Mouse (Mus musculus) right cerebral cortex, postnatal 4 days (tissue): Measurements from ENCODE around the gene Pptc7.

Source experiments
- DNase-seq: peaks from one replicate; pipeline ENCODE4 v3.0.0-alpha.2; 2022

The Pptc7 gene

GRCm38 (mm10) chr5:122334682-122335081 lies 50.5 kb downstream of the Pptc7 start:
- DNase-seq = no peak

GRCm38 (mm10) chr5:122336554-122337294 lies 52.6 kb downstream of the Pptc7 start:
- no peak for DNase-seq

GRCm38 (mm10) chr5:122342874-122343273 lies 58.7 kb downstream of the Pptc7 start:
- DNase-seq = no peak

- DNase-seq = no peak
Measured at GRCm38 (mm10) chr5:122343768-122344167, 59.6 kb downstream of the Pptc7 start.

GRCm38 (mm10) chr5:122344260-122344659 lies 60.1 kb downstream of the Pptc7 start:
- peak; percentile 85 for DNase-seq

GRCm38 (mm10) chr5:122345777-122346176 lies 61.6 kb downstream of the Pptc7 start:
- DNase-seq = no peak

GRCm38 (mm10) chr5:122353807-122354491 lies 69.8 kb downstream of the Pptc7 start, which contains the start of the genes Rad9b and Vps29:
Rad9b (minus strand) TSS chr5:122354233.
Vps29 (plus strand) TSS chr5:122354369.
- peak; percentile 98 for DNase-seq

- DNase-seq = no peak
Measured at GRCm38 (mm10) chr5:122354492-122355067, 70.4 kb downstream of the Pptc7 start.

- DNase-seq = peak; percentile 38
Measured at GRCm38 (mm10) chr5:122371591-122372191, 87.5 kb downstream of the Pptc7 start, which contains the start of gene Gpn3. Gpn3 (plus strand) TSS chr5:122371876.

- peak; percentile 98 for DNase-seq
Measured at GRCm38 (mm10) chr5:122372192-122372769, 88.1 kb downstream of the Pptc7 start, which contains the start of gene Fam216a. Fam216a (minus strand) TSS chr5:122372364.

- no peak for DNase-seq
Measured at GRCm38 (mm10) chr5:122372878-122373277, 88.7 kb downstream of the Pptc7 start.
